Mouse (Mus musculus) small intestine, adult 2 months (tissue): Measurements from ENCODE around the gene Eml6. TPM values are rescaled to one million over a fixed set of nuclear protein-coding genes. Genes with fewer than 3 reads are reported as not detected.
"Not testable (repeated sequence)": the region's sequence is repeated elsewhere in the genome, so short reads cannot be mapped to it uniquely, and the experiment has no call there.

Source experiments
- H3K27ac ChIP-seq: fragments of 200-500 bp; 2 replicates; pipeline ENCODE4 v1.5.1; 2012; ENCODE audit warnings: low read depth, low read length, control low read depth, inconsistent platforms; ENCODE audit not compliant: insufficient read depth
- H3K27me3 ChIP-seq: fragments of 200-500 bp; 2 replicates; pipeline ENCODE4 v1.6.1; 2012; ENCODE audit warnings: mild to moderate bottlenecking, moderate library complexity, low read length, inconsistent platforms; ENCODE audit not compliant: control insufficient read depth, insufficient read depth
- H3K36me3 ChIP-seq: fragments of 200-500 bp; 2 replicates; pipeline ENCODE4 v1.6.1; 2012; ENCODE audit warnings: mild to moderate bottlenecking, low read length, control low read depth, inconsistent platforms; ENCODE audit not compliant: control insufficient read depth, insufficient read depth
- H3K4me1 ChIP-seq: fragments of 200-500 bp; 2 replicates; pipeline ENCODE4 v1.6.1; 2012; ENCODE audit warnings: low read length, inconsistent platforms, mixed read lengths; ENCODE audit not compliant: control insufficient read depth, insufficient read depth, insufficient read length
- H3K4me3 ChIP-seq: fragments of 200-500 bp; 2 replicates; pipeline ENCODE4 v1.5.1; 2012; ENCODE audit warnings: low read depth, mild to moderate bottlenecking, control low read depth, inconsistent platforms, low read length, moderate library complexity
- CTCF ChIP-seq: fragments of 200-500 bp; IDR thresholded peaks from 2 replicates; pipeline ENCODE4 v1.5.1; 2012; ENCODE audit warnings: low read depth, mild to moderate bottlenecking, control low read depth, inconsistent platforms, low read length, moderate library complexity, mixed read lengths; ENCODE audit not compliant: insufficient replicate concordance, insufficient read length; ENCODE audit errors: extremely low read depth
- POLR2A ChIP-seq: fragments of 200-500 bp; IDR thresholded peaks from 2 replicates; pipeline ENCODE4 v1.6.1; 2012; ENCODE audit warnings: low read depth, mild to moderate bottlenecking, control low read depth, inconsistent platforms, low read length, moderate library complexity
- WGBS: fragments of 180-500 bp; shearing (Covaris S2); methylation state at CpG from one replicate; pipeline ENCODE4 v1.1.7; 2018; 5-methylcytosine and 5-hydroxymethylcytosine counted together
- polyA plus RNA-seq: library from polyadenylated mRNA; depleted of rRNA; stranded (reverse); fragments of >200 nt; gene quantifications from 2 replicates; pipeline ENCODE4 v1.2.3, GENCODE M21; 2012

Gene Eml6
- polyA plus RNA-seq, 1 experiment = 0.49 TPM

- no peaks in the 10 kb centered on the region for H3K27me3 ChIP-seq
- whole genome bisulfite sequencing = 95% methylated on average over 1 of the region's 1 CpGs
- no peak overlapping the region for H3K4me3 ChIP-seq
- H3K36me3 ChIP-seq = no peaks in the 10 kb centered on the region
- no peak overlapping the region for H3K27ac ChIP-seq
- no peaks in the 10 kb centered on the region for H3K4me1 ChIP-seq
- TF ChIP-seq CTCF (no peak), POLR2A (no peak)
Measured at GRCm38 (mm10) chr11:29877981-29878380, 147.9 kb downstream of the Eml6 start.

GRCm38 (mm10) chr11:29877280-29877679, 148.6 kb downstream of the Eml6 start:
- Histone ChIP-seq H3K4me1 (no peaks in the 10 kb centered on the region), H3K36me3 (no peaks in the 10 kb centered on the region), H3K27me3 (no peaks in the 10 kb centered on the region), H3K4me3 (no peak overlapping the region), H3K27ac (no peak overlapping the region)
- no peak for TF ChIP-seq CTCF
- no peak for TF ChIP-seq POLR2A
- 79% methylated on average over 3 of the region's 3 CpGs for WGBS

GRCm38 (mm10) chr11:29874781-29875180, 151.1 kb downstream of the Eml6 start:
- not testable (repeated sequence) for H3K4me3 ChIP-seq, H3K27me3 ChIP-seq, H3K36me3 ChIP-seq, H3K27ac ChIP-seq, H3K4me1 ChIP-seq
- WGBS = 54% methylated on average over 1 of the region's 1 CpGs

- Histone ChIP-seq H3K27ac (no peak overlapping the region), H3K36me3 (no peaks in the 10 kb centered on the region), H3K27me3 (no peaks in the 10 kb centered on the region), H3K4me1 (no peaks in the 10 kb centered on the region), H3K4me3 (no peak overlapping the region)
- 88% methylated on average over 2 of the region's 2 CpGs for WGBS
- TF ChIP-seq CTCF = no peak
Measured at GRCm38 (mm10) chr11:29870174-29870573, 155.7 kb downstream of the Eml6 start.

- no peaks in the 10 kb centered on the region for H3K36me3 ChIP-seq
- no peak for TF ChIP-seq POLR2A
- TF ChIP-seq CTCF = no peak
- H3K27ac ChIP-seq = no peak overlapping the region
- no peak overlapping the region for H3K4me3 ChIP-seq
- no peaks in the 10 kb centered on the region for H3K4me1 ChIP-seq
- H3K27me3 ChIP-seq = no peaks in the 10 kb centered on the region
Measured at GRCm38 (mm10) chr11:29864269-29864668, 161.6 kb downstream of the Eml6 start.

- H3K27me3 ChIP-seq = no peaks in the 10 kb centered on the region
Measured at GRCm38 (mm10) chr11:29861750-29862397, 164.0 kb downstream of the Eml6 start.

GRCm38 (mm10) chr11:29861040-29861439, 164.8 kb downstream of the Eml6 start:
- no peak overlapping the region for H3K27ac ChIP-seq
- H3K4me1 ChIP-seq = no peaks in the 10 kb centered on the region
- no peaks in the 10 kb centered on the region for H3K36me3 ChIP-seq
- WGBS = 74% methylated on average over 2 of the region's 2 CpGs
- H3K27me3 ChIP-seq = no peaks in the 10 kb centered on the region
- no peak for TF ChIP-seq CTCF
- TF ChIP-seq POLR2A = no peak
- no peak overlapping the region for H3K4me3 ChIP-seq

More at GRCm38 (mm10) chr11:29861750-29862397, 164.0 kb downstream of the Eml6 start:
- TF ChIP-seq CTCF (no peak), POLR2A (no peak)
- no peaks in the 10 kb centered on the region for H3K4me1 ChIP-seq
- no peaks in the 10 kb centered on the region for H3K36me3 ChIP-seq
- no peak overlapping the region for H3K4me3 ChIP-seq
- 47% methylated on average over 2 of the region's 2 CpGs for WGBS
- H3K27ac ChIP-seq = no peak overlapping the region
